Mouse (Mus musculus) stomach, embryonic 15.5 days (tissue): Measurements from ENCODE around the gene Fbxl15. TPM values are rescaled to one million over a fixed set of nuclear protein-coding genes. Genes with fewer than 3 reads are reported as not detected.

Experiments used
- ATAC-seq: fragments of 200-750 bp; cut with Nextera tagmentation; 2 replicates; pipeline ENCODE4 v1.8.0; 2017; ENCODE audit warnings: low read depth, moderate number of reproducible peaks, moderate TSS enrichment; ENCODE audit not compliant: insufficient read depth, low FRiP score
- H3K27ac ChIP-seq: fragments of 300-500 bp; sonication (generic); 2 replicates; pipeline ENCODE4 v1.5.1; 2015; ENCODE audit warnings: mild to moderate bottlenecking, inconsistent platforms
- H3K27me3 ChIP-seq: fragments of 300-500 bp; sonication (generic); replicated peaks from 2 replicates; pipeline ENCODE4 v1.6.1; 2015; ENCODE audit warnings: inconsistent platforms
- H3K36me3 ChIP-seq: fragments of 300-500 bp; sonication (generic); 2 replicates; pipeline ENCODE4 v1.6.1; 2015; ENCODE audit warnings: inconsistent platforms
- H3K4me1 ChIP-seq: fragments of 300-500 bp; sonication (generic); 2 replicates; pipeline ENCODE4 v1.6.1; 2015; ENCODE audit warnings: inconsistent platforms
- H3K4me2 ChIP-seq: fragments of 300-500 bp; sonication (generic); 2 replicates; pipeline ENCODE4 v1.6.1; 2015; ENCODE audit warnings: mild to moderate bottlenecking, inconsistent platforms
- H3K4me3 ChIP-seq: fragments of 300-500 bp; sonication (generic); replicated peaks from 2 replicates; pipeline ENCODE4 v1.5.1; 2015; ENCODE audit warnings: inconsistent platforms
- H3K9ac ChIP-seq: fragments of 300-500 bp; sonication (generic); 2 replicates; pipeline ENCODE4 v1.6.1; 2015; ENCODE audit warnings: inconsistent platforms
- H3K9me3 ChIP-seq: fragments of 300-500 bp; sonication (generic); 2 replicates; pipeline ENCODE4 v1.6.1; 2016; ENCODE audit warnings: inconsistent platforms
- WGBS: fragments of 180-500 bp; shearing (Covaris S2); methylation state at CpG from one replicate; pipeline ENCODE4 v1.1.7; 2015; 5-methylcytosine and 5-hydroxymethylcytosine counted together
- polyA plus RNA-seq: library from polyadenylated mRNA; unstranded; fragments of >200 nt; fragmentation: Nextera tagmentation; extraction: Ambion mirVana; gene quantifications from 2 replicates; pipeline ENCODE4 v1.2.1, GENCODE M21; 2015

Gene Fbxl15
- polyA plus RNA-seq, 1 experiment from 2014 or later = 16.7 TPM

DNA sequence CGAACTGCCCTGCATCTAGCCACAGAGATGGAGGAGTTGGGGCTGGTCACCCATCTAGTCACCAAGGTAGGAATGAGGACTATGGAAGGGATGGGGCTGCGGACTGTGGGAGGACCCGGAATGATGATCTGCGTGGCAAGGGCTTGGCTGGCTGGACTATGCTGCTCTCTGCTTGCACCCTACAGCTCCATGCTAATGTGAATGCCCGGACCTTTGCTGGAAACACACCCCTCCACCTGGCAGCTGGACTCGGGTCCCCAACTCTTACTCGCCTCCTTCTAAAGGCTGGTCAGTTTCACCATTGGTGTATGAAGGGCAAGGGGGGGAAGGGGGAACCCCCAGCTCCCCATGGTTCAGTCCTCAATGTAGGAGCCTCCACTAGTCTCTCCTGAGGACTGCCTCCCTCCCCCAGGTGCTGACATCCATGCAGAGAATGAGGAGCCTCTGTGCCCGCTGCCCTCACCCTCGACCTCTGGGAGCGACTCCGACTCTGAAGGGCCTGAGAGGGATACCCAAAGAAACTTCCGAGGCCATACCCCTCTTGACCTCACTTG is 17.6 kb upstream of the Fbxl15 start:
- H3K4me2 ChIP-seq = no peak overlapping the region
- peaks cover 23% of the 10 kb centered on the region for H3K4me1 ChIP-seq
- no peak overlapping the region for H3K4me3 ChIP-seq
- H3K27ac ChIP-seq = no peak overlapping the region
- no peak for ATAC-seq
- H3K36me3 ChIP-seq = peaks cover 30% of the 10 kb centered on the region
- no peak overlapping the region for H3K9ac ChIP-seq
- H3K9me3 ChIP-seq = no peaks in the 10 kb centered on the region
- WGBS = 90% methylated on average over 12 of the region's 12 CpGs
- H3K27me3 ChIP-seq = no peaks in the 10 kb centered on the region; the same call in none of the 2 replicates

GRCm38 (mm10) chr19:46311341-46311740 is 16.6 kb upstream of the Fbxl15 start:
- 81% methylated on average over 9 of the region's 9 CpGs for WGBS
- ATAC-seq = no peak

DNA sequence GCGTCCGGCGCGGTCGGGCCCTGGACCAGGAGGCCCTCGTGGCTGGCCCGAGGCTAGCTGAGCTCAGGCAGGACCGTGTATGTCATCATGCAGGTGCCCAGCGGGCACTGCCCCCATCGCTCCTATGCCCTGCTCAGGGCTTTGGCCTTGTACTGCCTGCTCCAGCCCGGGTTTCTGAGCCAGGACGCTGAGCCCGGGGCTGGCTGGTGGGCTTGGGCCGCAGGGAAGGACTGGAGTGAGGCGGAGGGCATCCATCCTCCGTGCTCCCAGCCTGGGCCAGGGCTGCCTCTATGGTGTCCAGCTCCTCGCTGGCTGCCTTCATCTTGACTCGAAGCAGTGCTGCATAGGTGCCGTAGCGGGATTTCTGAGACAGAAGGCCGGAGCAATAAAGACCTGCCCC is 15.4 kb upstream of the Fbxl15 start:
- Histone ChIP-seq H3K36me3 (peaks cover 30% of the 10 kb centered on the region), H3K4me3 (no peak overlapping the region), H3K27me3 (peaks cover 15% of the 10 kb centered on the region), H3K9ac (no peak overlapping the region), H3K4me1 (peaks cover 32% of the 10 kb centered on the region), H3K27ac (no peak overlapping the region), H3K9me3 (no peaks in the 10 kb centered on the region), H3K4me2 (no peak overlapping the region)
- no peak for ATAC-seq
- 91% methylated on average over 21 of the region's 21 CpGs for WGBS

More at GRCm38 (mm10) chr19:46311341-46311740, 16.6 kb upstream of the Fbxl15 start:
- peaks cover 2% of the 10 kb centered on the region for H3K27me3 ChIP-seq
- no peak overlapping the region for H3K27ac ChIP-seq
- no peak overlapping the region for H3K4me2 ChIP-seq
- no peak overlapping the region for H3K9ac ChIP-seq
- H3K4me1 ChIP-seq = peaks cover 25% of the 10 kb centered on the region
- peaks cover 30% of the 10 kb centered on the region for H3K36me3 ChIP-seq
- H3K4me3 ChIP-seq = no peak overlapping the region
- H3K9me3 ChIP-seq = no peaks in the 10 kb centered on the region

DNA sequence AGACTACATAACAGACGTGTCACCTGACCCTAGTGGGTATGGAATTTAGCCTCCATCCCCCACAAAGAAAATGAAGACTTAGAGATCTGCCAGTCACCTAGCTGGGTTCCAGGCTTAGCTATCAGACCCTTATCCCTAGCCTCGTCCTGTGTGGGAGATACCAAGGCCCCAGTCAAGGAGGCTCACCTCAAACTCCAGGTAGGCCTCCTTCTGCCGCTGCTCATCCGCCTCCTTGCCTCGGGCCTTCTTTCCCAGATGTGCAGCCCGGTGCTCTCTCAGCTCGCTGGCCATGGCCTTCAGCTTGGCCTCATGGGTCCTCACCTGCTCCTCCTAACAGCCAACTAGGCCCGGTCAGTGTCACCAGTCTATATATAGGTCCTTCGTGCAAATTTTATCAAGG is 14.9 kb upstream of the Fbxl15 start:
- no peak overlapping the region for H3K27ac ChIP-seq
- H3K9me3 ChIP-seq = no peaks in the 10 kb centered on the region
- peaks cover 30% of the 10 kb centered on the region for H3K36me3 ChIP-seq
- H3K4me2 ChIP-seq = no peak overlapping the region
- WGBS = 87% methylated on average over 9 of the region's 9 CpGs
- H3K4me1 ChIP-seq = peaks cover 38% of the 10 kb centered on the region
- peaks cover 20% of the 10 kb centered on the region for H3K27me3 ChIP-seq
- H3K9ac ChIP-seq = no peak overlapping the region
- no peak for ATAC-seq
- no peak overlapping the region for H3K4me3 ChIP-seq

DNA sequence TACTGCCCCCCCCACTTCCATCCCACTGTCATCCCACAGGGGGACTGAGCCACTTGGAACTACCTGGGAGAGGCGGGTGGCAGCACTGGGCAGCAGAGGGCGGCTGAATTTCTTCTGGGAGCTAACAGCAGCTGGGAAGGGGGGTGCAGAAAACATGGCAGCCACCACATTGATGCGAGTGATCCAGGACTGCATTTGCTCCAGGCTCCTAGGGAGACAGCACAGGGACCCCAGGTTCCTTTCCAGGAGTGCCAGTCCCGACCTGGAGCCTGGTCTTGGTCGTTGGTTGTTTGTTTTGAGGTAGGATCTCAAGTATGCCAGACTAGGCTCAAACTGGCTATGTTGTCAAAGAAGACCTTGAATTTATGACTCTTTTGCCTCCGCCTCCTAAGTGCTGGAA is 14.4 kb upstream of the Fbxl15 start:
- ATAC-seq = no peak
- H3K4me3 ChIP-seq = no peak overlapping the region
- H3K9me3 ChIP-seq = no peaks in the 10 kb centered on the region
- H3K4me1 ChIP-seq = peaks cover 41% of the 10 kb centered on the region
- no peak overlapping the region for H3K4me2 ChIP-seq
- no peak overlapping the region for H3K9ac ChIP-seq
- peaks cover 25% of the 10 kb centered on the region for H3K27me3 ChIP-seq
- WGBS = 78% methylated on average over 6 of the region's 6 CpGs
- H3K36me3 ChIP-seq = peaks cover 30% of the 10 kb centered on the region
- no peak overlapping the region for H3K27ac ChIP-seq

DNA sequence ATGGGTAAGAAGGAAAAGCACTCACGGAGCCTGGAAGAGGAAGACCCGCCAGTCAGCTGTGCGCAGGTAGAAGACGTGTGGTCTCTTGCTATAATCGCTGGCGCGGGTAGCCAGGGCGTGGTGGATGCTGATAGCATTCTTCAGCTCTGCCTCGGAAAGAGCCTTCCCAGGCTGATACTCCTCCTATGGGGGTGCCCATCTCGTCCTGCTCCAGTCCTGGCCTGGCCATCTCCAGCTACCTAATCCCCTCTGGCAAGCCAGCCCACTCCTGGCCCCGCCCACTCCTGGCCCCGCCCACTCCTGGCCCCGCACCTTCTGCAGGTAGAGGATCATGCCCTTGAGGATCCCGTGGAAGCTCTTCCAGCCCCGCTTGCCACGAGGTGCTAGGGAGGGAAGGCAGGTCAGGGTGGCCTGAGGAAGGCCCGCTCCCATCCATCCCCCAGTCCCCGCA is 13.8 kb upstream of the Fbxl15 start:
- peaks cover 30% of the 10 kb centered on the region for H3K27me3 ChIP-seq
- no peaks in the 10 kb centered on the region for H3K9me3 ChIP-seq
- H3K27ac ChIP-seq = 0 out of 2 replicates have a peak overlapping the region, but pooled peaks have one; percentile 80
- ATAC-seq = peak; percentile 13; the same call in 1 of the 2 replicates
- peaks cover 30% of the 10 kb centered on the region for H3K36me3 ChIP-seq
- H3K4me2 ChIP-seq = peak overlapping the region; percentile 74
- H3K4me1 ChIP-seq = peaks cover 43% of the 10 kb centered on the region
- H3K4me3 ChIP-seq = 0 out of 2 replicates have a peak overlapping the region, but pooled peaks have one; percentile 1
- H3K9ac ChIP-seq = no peak overlapping the region
- 22% methylated on average over 18 of the region's 18 CpGs for WGBS

DNA sequence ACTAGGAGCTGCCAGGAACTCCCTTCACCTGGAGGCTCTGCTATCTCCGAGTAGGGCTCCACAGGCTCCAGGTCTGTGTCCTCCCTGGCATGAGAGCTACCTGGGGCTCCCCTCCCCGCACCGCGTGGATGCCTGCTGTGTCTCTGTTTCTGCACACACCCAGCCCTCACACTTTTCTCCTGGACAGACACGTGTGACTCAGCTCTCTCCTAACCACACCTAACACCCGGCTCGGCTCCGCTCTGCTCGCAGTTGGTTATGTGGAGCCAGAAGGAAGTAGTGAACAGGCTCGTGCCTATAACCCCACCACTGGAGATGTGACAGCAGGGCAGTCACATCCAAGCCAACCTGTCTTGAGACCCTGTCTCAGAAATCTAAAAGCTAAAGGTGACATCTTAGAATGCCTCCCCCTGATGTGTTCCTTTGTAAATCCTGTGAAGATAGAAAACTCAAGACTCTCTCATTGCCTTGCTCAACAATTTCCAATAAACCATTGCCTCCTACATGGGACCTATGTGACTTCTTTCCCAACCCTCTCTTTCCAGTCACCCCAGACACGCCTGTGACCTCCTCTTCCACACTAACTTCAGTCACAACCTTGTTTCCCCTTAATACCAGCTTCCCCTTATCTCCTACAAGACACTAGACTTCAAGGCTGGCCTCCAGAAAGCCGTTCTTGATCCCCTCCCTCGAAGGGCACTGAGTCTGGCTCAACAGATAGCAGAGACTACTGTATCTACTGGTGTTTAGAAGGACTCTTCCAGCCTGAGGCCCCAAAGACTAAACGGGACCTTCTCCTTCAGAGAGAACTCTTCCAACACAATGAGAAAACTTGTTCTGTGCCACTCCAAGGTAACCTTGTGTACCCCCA is 12.9 kb upstream of the Fbxl15 start:
- no peak overlapping the region for H3K9ac ChIP-seq
- peaks cover 39% of the 10 kb centered on the region for H3K27me3 ChIP-seq
- no peak overlapping the region; the same call in 1 of the 2 replicates for H3K4me3 ChIP-seq

GRCm38 (mm10) chr19:46315752-46316610 is 12.0 kb upstream of the Fbxl15 start:
- H3K36me3 ChIP-seq = peaks cover 16% of the 10 kb centered on the region
- H3K9ac ChIP-seq = peak overlapping the region; percentile 20
- 29% methylated on average over 12 of the region's 12 CpGs for WGBS
- H3K4me1 ChIP-seq = peaks cover 47% of the 10 kb centered on the region
- H3K9me3 ChIP-seq = no peaks in the 10 kb centered on the region
- ATAC-seq = peak; percentile 48; the same call in 1 of the 2 replicates
- H3K27ac ChIP-seq = peak overlapping the region; percentile 83
- H3K4me3 ChIP-seq = peak overlapping the region; percentile 57
- H3K27me3 ChIP-seq = peaks cover 46% of the 10 kb centered on the region
- peak overlapping the region; percentile 74 for H3K4me2 ChIP-seq

More for the DNA sequence above, 12.9 kb upstream of the Fbxl15 start:
- peaks cover 24% of the 10 kb centered on the region for H3K36me3 ChIP-seq
- ATAC-seq = peak; percentile 56; the same call in 1 of the 2 replicates
- WGBS = 25% methylated on average over 14 of the region's 14 CpGs
- peaks cover 47% of the 10 kb centered on the region for H3K4me1 ChIP-seq
- no peaks in the 10 kb centered on the region for H3K9me3 ChIP-seq
- H3K4me2 ChIP-seq = peak overlapping the region; percentile 74
- peak overlapping the region; percentile 80 for H3K27ac ChIP-seq

DNA sequence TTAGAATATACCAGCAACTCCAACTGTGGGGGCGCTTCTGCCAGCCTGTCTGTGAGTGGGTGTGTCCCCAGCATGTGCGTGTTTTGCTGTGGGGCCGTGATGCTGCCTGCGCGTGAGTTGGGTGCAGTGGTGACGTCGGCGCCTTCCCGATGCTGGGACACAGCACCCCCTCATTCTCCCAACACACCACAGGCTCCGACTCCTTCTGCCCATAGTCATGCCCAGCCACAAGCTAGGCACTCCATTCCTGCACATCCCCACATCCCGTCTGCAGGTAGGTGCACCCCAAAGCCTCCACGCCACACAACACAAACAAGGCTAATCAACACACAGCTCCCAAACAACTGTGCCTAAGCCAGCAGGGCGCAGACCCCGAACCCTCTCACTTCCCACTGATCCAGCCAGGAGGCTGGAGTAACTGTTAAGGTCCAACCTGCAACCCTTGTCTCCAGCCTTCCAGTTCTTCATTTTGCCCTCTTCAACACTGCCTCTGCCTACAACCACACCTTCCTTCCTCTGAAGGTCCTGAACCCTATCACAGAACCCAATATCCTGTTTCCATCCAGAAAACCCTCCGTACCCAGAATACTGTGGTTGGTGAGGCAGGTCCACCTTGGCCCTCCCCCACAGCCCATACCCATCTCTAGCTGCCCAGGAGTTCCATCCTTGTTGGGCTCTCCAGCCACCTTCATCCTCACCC is 11.0 kb upstream of the Fbxl15 start:
- ATAC-seq = no peak
- Histone ChIP-seq H3K4me3 (peak overlapping the region; percentile 57), H3K9ac (peak overlapping the region; percentile 49), H3K4me2 (peak overlapping the region; percentile 74), H3K9me3 (no peaks in the 10 kb centered on the region), H3K4me1 (peaks cover 56% of the 10 kb centered on the region), H3K27ac (peak overlapping the region; percentile 83), H3K27me3 (peaks cover 46% of the 10 kb centered on the region), H3K36me3 (peaks cover 7% of the 10 kb centered on the region; the same call in 1 of the 2 replicates)
- 31% methylated on average over 15 of the region's 15 CpGs for WGBS

- peaks cover 46% of the 10 kb centered on the region for H3K27me3 ChIP-seq
- H3K27ac ChIP-seq = peak overlapping the region; percentile 83
- H3K4me3 ChIP-seq = peak overlapping the region; percentile 57
- H3K9ac ChIP-seq = peak overlapping the region; percentile 49
- 1% methylated on average over 40 of the region's 48 CpGs for WGBS
- H3K4me1 ChIP-seq = peaks cover 61% of the 10 kb centered on the region
- H3K9me3 ChIP-seq = no peaks in the 10 kb centered on the region
- peak overlapping the region; percentile 74 for H3K4me2 ChIP-seq
- H3K36me3 ChIP-seq = peaks cover 4% of the 10 kb centered on the region; the same call in 1 of the 2 replicates
- no peak for ATAC-seq
These were observed 10.5 kb upstream of the Fbxl15 start for GRCm38 (mm10) chr19:46317546-46317885.

GRCm38 (mm10) chr19:46318031-46318471 is 9.9 kb upstream of the Fbxl15 start:
- ATAC-seq = 0 out of 2 replicates have a peak, but pooled peaks have one; percentile 5
- H3K27me3 ChIP-seq = peaks cover 48% of the 10 kb centered on the region
- peaks cover 61% of the 10 kb centered on the region for H3K4me1 ChIP-seq

More at GRCm38 (mm10) chr19:46318031-46318471, 9.9 kb upstream of the Fbxl15 start:
- 2% methylated on average over 41 of the region's 42 CpGs for WGBS
- H3K9ac ChIP-seq = peak overlapping the region; percentile 49; the same call in 1 of the 2 replicates
- peak overlapping the region; percentile 57 for H3K4me3 ChIP-seq
- peak overlapping the region; percentile 74 for H3K4me2 ChIP-seq
- H3K36me3 ChIP-seq = no peaks in the 10 kb centered on the region
- H3K9me3 ChIP-seq = no peaks in the 10 kb centered on the region
- peak overlapping the region; percentile 83 for H3K27ac ChIP-seq
